Mouse (Mus musculus) ES-E14 (cell line): ENCODE results near the gene Zfp872. TPM values are rescaled to one million over a fixed set of nuclear protein-coding genes. Genes with fewer than 3 reads are reported as not detected.
A peak's percentile ranks its signal among the peaks of the same experiment; 100 is the strongest.
"Not testable (repeated sequence)": the region's sequence is repeated elsewhere in the genome, so short reads cannot be mapped to it uniquely, and the experiment has no call there.

Experiments
- DNase-seq: peaks from one replicate; pipeline ENCODE4 v3.0.0-alpha.2; 2013; ENCODE audit warnings: low read depth, low spot score
- H3K27ac ChIP-seq: 2 replicates; pipeline ENCODE4 v1.5.1; 2012; ENCODE audit warnings: low read depth, mild to moderate bottlenecking, low read length, moderate library complexity, mixed read lengths; ENCODE audit not compliant: poor library complexity, insufficient read depth, severe bottlenecking
- H3K36me3 ChIP-seq: 2 replicates; pipeline ENCODE4 v1.6.1; 2012; ENCODE audit warnings: mild to moderate bottlenecking, low read length, moderate library complexity, mixed read lengths; ENCODE audit not compliant: control insufficient read depth, poor library complexity, insufficient read depth, severe bottlenecking
- H3K4me1 ChIP-seq, 2 experiments: fragments of 150-350 bp in 1 of 2; sonication (generic) in 1 of 2; 2 replicates each; pipeline ENCODE4 v1.6.1; 2012; ENCODE audit warnings: low read length in 2 of 2, mild to moderate bottlenecking in 1 of 2, mixed read lengths in 1 of 2; ENCODE audit not compliant: control insufficient read depth in 2 of 2, insufficient read depth in 2 of 2, poor library complexity in 1 of 2
- H3K4me3 ChIP-seq, 2 experiments: fragments of 150-350 bp in 1 of 2; sonication (generic) in 1 of 2; 2 replicates each; pipeline ENCODE4 v1.5.1; 2012; ENCODE audit warnings: low read length in 2 of 2, low read depth in 1 of 2, mild to moderate bottlenecking in 1 of 2, mixed read lengths in 1 of 2; ENCODE audit not compliant: insufficient read depth in 1 of 2, poor library complexity in 1 of 2, severe bottlenecking in 1 of 2
- H3K9ac ChIP-seq: 2 replicates; pipeline ENCODE4 v1.6.1; 2012; ENCODE audit warnings: low read depth, mild to moderate bottlenecking, low read length, mixed read lengths; ENCODE audit not compliant: poor library complexity, insufficient read depth, severe bottlenecking
- H3K9me3 ChIP-seq: fragments of 150-350 bp; sonication (generic); 2 replicates; pipeline ENCODE4 v1.6.1; 2012; ENCODE audit warnings: low read depth, mild to moderate bottlenecking, low read length; ENCODE audit not compliant: control insufficient read depth, insufficient read depth
- CHD2 ChIP-seq: IDR thresholded peaks from 2 replicates; pipeline ENCODE4 v1.6.1; 2014; ENCODE audit warnings: mild to moderate bottlenecking, low read depth, low read length, inconsistent platforms
- HCFC1 ChIP-seq: IDR thresholded peaks from 2 replicates; pipeline ENCODE4 v1.6.1; 2012; ENCODE audit warnings: low read length, inconsistent platforms, borderline replicate concordance; ENCODE audit not compliant: insufficient read depth
- MAFK ChIP-seq: IDR thresholded peaks from 2 replicates; pipeline ENCODE4 v1.6.1; 2014; ENCODE audit warnings: mild to moderate bottlenecking, low read depth, low read length, inconsistent platforms; ENCODE audit not compliant: insufficient read depth
- ZC3H11A ChIP-seq: IDR thresholded peaks from 2 replicates; pipeline ENCODE4 v1.6.1; 2012; ENCODE audit warnings: low read depth, mild to moderate bottlenecking, inconsistent platforms, low read length, borderline replicate concordance
- ZNF384 ChIP-seq: IDR thresholded peaks from 2 replicates; pipeline ENCODE4 v1.6.1; 2012; ENCODE audit warnings: low read depth, low read length, inconsistent platforms
- in situ Hi-C, 2 experiments: fragments of 600-800 bp; cut with MboI; formaldehyde crosslinking; loops; one replicate each; pipeline ENCODE4 v1.15.1; 2025; ENCODE audit warnings: low sequenced_read_pairs in 2 of 2, inconsistent platforms in 1 of 2; ENCODE audit not compliant: unreplicated experiment in 2 of 2
- total RNA-seq: library from RNA; depleted of rRNA; stranded (reverse); fragments of 300-350 nt; gene quantifications from 2 replicates; pipeline ENCODE4 v1.2.3, GENCODE M21; 2012

The Zfp872 gene
- total RNA-seq, 1 experiment = 0.22 TPM

DNA sequence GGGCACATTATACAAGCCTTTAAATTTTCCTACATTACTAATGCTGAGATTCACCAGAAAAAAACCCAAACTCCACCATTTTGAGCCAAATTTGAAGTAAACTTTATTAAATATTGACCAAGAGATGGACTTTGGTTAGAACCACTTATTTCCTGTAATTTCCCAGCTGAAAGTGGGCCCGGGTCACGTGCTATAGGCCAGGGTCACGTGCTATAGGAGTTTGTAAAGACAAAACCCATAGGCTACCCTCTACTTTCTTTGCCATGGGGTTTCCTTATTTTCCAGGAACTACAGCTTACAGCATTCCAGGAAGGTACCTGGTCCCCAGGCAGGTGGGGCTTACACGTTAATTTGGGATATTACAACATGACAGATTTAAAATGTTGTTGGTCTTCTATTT is 36.2 kb downstream of the Zfp872 start:
- Histone ChIP-seq H3K9ac (no peak overlapping the region; the same call in 1 of the 2 replicates), H3K4me1 (no peaks in the 10 kb centered on the region), H3K4me3 (no peak overlapping the region), H3K9me3 (no peaks in the 10 kb centered on the region), H3K27ac (no peak overlapping the region), H3K36me3 (no peaks in the 10 kb centered on the region; the same call in 1 of the 2 replicates)
- TF ChIP-seq MAFK (no peak), ZNF384 (no peak), CHD2 (no peak), ZC3H11A (no peak), HCFC1 (no peak)
- no peak for DNase-seq
- in situ Hi-C loops = loop anchor here in 1 of 2 experiments (10.0 kb wide), 1 partner anchor 439 kb away; no protein-coding TSS in a partner anchor

DNA sequence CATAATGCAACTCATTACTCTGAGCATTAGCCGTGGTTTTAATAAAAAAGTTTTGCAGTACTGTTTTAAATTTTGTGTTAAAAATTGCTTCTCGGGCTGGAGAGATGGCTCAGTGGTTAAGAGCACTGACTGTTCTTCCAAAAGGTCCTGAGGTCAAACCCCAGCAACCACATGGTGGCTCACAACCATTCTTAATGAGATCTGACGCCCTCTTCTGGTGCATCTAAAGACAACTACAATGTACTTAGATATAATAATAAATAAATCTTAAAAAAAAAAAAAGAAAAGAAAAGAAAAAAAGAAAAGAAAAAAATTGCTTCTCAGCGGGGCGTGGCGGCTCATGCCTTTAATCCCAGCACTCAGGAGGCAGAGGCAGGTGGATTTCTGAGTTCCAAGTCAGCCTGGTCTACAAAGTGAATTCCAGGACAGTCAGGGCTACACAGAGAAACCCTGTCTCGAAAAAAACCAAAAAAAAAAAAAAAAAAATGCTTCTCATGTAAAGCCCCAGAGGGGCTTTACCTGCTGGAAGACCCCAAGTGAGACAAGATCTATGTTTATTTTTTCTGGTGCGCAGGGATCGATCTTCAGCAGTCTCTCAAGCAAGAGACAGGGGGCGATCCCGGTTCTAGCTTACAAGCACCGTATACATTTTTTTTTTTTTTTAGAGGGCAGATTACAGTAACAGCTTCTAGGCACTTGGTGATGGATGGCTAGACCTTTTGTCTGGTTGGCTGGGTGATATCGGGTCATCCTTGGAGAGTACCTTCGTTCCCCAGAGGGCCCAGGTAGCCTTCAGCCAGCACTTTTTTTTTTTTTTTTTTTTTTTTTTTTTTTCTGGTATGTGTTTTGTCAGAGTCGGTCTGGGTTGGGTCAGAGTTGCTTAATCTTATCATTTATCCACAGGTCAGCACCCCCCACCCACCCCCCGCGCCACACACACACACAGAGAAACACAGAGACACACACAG is 36.9 kb downstream of the Zfp872 start:
- in situ Hi-C loops = loop anchor here in 1 of 2 experiments (10.0 kb wide), 1 partner anchor 440 kb away; no protein-coding TSS in a partner anchor
- H3K9me3 ChIP-seq = no peaks in the 10 kb centered on the region
- no peak for TF ChIP-seq CHD2
- peak; percentile 98 for TF ChIP-seq ZNF384
- TF ChIP-seq MAFK = no peak
- peaks cover 0 to 1% of the 10 kb centered on the region in 2 experiments; a peak in 1 of 4 replicates for H3K4me1 ChIP-seq
- DNase-seq = no peak
- peak overlapping the region; percentile 55; the same call in 1 of the 2 replicates for H3K27ac ChIP-seq
- peak overlapping the region; percentile 93 to 99 for H3K4me3 ChIP-seq
- H3K36me3 ChIP-seq = no peaks in the 10 kb centered on the region; the same call in 1 of the 2 replicates
- H3K9ac ChIP-seq = peak overlapping the region; percentile 58; the same call in 1 of the 2 replicates

DNA sequence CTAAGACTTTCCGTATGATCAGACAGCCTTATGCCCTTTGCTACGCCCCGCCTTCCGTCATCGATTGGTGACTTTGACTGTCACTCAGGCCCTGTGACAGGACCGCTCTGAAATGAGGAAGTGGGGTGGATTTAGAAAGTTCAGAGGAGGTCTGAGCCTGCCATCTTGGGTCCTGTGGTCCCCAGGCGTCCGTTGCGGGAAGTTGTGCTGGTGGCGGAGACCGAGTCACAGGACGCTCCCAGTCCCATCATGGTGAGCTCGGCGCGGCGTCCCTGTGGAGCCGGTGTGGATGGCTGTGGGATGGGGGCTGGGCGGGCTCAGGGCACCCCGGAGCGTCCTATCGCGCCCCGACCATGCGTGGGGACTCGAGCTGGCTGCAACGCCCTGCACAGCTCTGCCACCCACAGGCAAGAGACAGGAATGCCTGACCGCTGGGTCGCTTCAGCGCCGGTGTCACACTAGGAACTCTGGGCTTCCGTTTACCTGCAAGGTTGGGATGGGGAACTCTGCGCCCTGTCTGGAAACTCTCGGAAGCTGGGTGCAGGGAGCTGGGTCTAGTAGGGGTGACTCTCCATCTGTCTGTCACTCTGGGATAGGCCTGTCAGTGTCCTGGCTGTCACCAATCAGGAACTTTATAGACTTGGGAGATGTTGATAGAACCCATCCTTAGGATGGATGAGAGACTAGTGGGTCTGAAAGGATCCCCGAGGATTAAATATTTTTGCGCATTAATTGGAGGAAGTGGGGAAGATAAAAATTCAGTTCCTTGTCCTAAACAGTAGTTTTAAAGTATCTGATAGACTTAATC is 37.9 kb downstream of the Zfp872 start, which contains the start of gene Zfp809:
TSS of gene Zfp809 (plus strand) at position 134 of the 808 bp plus-strand sequence.
- in situ Hi-C loops = loop anchor here in 1 of 2 experiments (10.0 kb wide), 1 partner anchor 441 kb away; no protein-coding TSS in a partner anchor
- Histone ChIP-seq H3K9me3 (no peaks in the 10 kb centered on the region), H3K27ac (peak within 1 kb of the TSS; percentile 94), H3K36me3 (no peaks in the 10 kb centered on the region; the same call in 1 of the 2 replicates), H3K4me1 (peaks cover 0 to 1% of the 10 kb centered on the region in 2 experiments; a peak in 1 of 4 replicates), H3K9ac (peak within 1 kb of the TSS; percentile 99), H3K4me3 (peak within 1 kb of the TSS; percentile 93 to 99)
- peak; percentile 99 for DNase-seq
- TF ChIP-seq ZC3H11A = no peak
- TF ChIP-seq MAFK = no peak
- no peak for TF ChIP-seq ZNF384
- TF ChIP-seq HCFC1 = no peak
- TF ChIP-seq CHD2 = peak; percentile 84

DNA sequence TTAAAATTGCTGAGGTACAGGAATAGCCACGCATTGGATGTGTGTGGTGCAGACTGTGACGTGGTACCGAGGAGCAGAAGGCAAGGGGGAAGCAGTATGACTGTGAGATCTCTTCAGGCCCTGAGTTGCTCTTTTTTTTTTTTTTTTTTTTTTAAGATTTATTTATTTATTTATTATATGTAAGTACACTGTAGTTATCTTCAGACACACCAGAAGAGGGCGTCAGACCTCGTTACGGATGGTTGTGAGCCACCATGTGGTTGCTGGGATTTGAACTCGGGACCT is 38.4 kb downstream of the Zfp872 start:
- not testable (repeated sequence) for DNase-seq, H3K4me1 ChIP-seq, H3K36me3 ChIP-seq, H3K9me3 ChIP-seq
- Histone ChIP-seq H3K9ac (peak overlapping the region; percentile 84; the same call in 1 of the 2 replicates), H3K27ac (peak overlapping the region; percentile 94), H3K4me3 (peak overlapping the region; percentile 93 to 99)
- in situ Hi-C loops = loop anchor here in 1 of 2 experiments (10.0 kb wide), 1 partner anchor 442 kb away; no protein-coding TSS in a partner anchor
- peak; percentile 68 for TF ChIP-seq ZNF384
